Mouse (Mus musculus) gastrocnemius, postnatal 36 days (tissue): ENCODE data around the gene Sfpq. TPM values are rescaled to one million over a fixed set of nuclear protein-coding genes. Genes with fewer than 3 reads are reported as not detected.

Experiments
- total RNA-seq, 2 experiments: library from RNA; stranded (reverse); gene quantifications; 2 replicates each; pipeline ENCODE4 v1.2.3; 2021

Gene Sfpq
- total RNA-seq, 2 experiments from 2014 or later, result 46.7 to 58.7 TPM

Other genes with a start within 250 kb of the Sfpq start
- gene Zmym4, start 53.2 kb upstream of the Sfpq start, total RNA-seq, result 10 to 100 TPM; 13.8 to 15.9 TPM
- gene Zmym1, start 39.8 kb downstream of the Sfpq start, total RNA-seq, result 1 to 10 TPM; 4.2 to 4.5 TPM
- gene Zmym6, start 56.1 kb downstream of the Sfpq start, total RNA-seq, result 1 to 10 TPM; 3.4 to 4.7 TPM
- 1 to 10 TPM in 1 of 2 experiments, under 1 TPM in 1; 0.77 to 1.2 TPM for gene Tmem35b, start 102.4 kb downstream of the Sfpq start, total RNA-seq
- gene Dlgap3, start 147.9 kb downstream of the Sfpq start, total RNA-seq, result under 1 TPM in 1 of 2 experiments, not detected in 1; 0.23 TPM
- 10 to 100 TPM; 29.7 to 34.2 TPM for gene Smim12, start 222.5 kb downstream of the Sfpq start, total RNA-seq